Mouse (Mus musculus) bone marrow macrophage, adult 2 months (primary cell): ENCODE data around the gene Fam160a1. TPM values are rescaled to one million over a fixed set of nuclear protein-coding genes. Genes with fewer than 3 reads are reported as not detected.

Experiments used
- H3K27ac ChIP-seq: 2 replicates; pipeline ENCODE4 v1.5.1; 2012; ENCODE audit warnings: low read depth, low read length; ENCODE audit not compliant: insufficient read depth
- H3K4me1 ChIP-seq: 2 replicates; pipeline ENCODE4 v1.6.1; 2012; ENCODE audit warnings: low read length; ENCODE audit not compliant: control insufficient read depth, insufficient read depth
- H3K4me3 ChIP-seq: 2 replicates; pipeline ENCODE4 v1.5.1; 2012; ENCODE audit warnings: mild to moderate bottlenecking, low read length, moderate library complexity; ENCODE audit not compliant: insufficient read depth
- CTCF ChIP-seq: IDR thresholded peaks from 2 replicates; pipeline ENCODE4 v1.5.1; 2012; ENCODE audit warnings: low read depth, mild to moderate bottlenecking, low read length, moderate library complexity
- POLR2A ChIP-seq: IDR thresholded peaks from 2 replicates; pipeline ENCODE4 v1.6.1; 2012; ENCODE audit warnings: mild to moderate bottlenecking, low read depth, low read length, borderline replicate concordance
- polyA plus RNA-seq: library from polyadenylated mRNA; stranded (reverse); fragments of >200 nt; gene quantifications from 2 replicates; pipeline ENCODE4 v1.2.4, GENCODE M21; 2012; ENCODE audit not compliant: missing spikeins, insufficient read depth, insufficient read length

Fam160a1 gene
- polyA plus RNA-seq, 1 experiment: not detected

DNA sequence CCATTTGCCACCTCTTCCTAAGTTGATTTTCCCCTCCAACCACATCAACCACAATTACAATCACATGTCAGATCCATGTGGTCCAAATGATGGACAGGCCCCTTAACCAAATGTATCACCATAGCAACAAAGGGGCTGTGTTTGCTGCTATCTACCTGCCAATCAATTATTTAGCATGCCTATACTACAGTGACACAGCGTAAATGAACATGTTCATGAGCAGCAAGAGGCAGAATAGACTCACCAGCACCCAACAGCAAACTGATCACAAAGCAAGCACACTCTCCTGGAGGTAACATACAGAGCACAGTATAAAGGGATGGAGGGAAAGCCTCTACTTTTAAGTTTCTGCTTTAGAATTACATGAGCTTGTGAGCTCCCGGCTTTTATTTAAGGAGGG is 36.8 kb downstream of the Fam160a1 start:
- TF ChIP-seq CTCF: no peak
- no peak for TF ChIP-seq POLR2A
- Histone ChIP-seq H3K4me3 (no peak overlapping the region), H3K4me1 (no peaks in the 10 kb centered on the region), H3K27ac (no peak overlapping the region)

DNA sequence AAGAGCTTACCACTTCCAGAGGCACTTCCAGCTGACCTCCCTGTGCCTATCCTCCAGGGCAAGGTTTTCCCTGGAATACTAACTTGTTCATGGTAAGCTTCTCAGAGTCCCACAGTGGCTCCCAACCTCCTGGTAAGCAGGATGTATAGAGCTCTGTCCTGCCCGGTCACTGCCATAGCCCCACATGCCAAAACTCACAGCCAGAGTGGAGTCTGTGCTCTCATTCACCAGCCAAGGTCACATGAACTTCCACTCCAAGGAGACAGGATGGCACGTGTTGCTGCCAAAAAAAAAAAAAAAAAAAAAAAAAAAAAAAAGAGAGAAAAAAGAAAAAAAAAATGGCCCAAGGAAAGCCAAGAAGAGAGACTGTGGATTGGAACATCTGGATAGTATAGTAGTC is 39.2 kb downstream of the Fam160a1 start:
- Histone ChIP-seq H3K27ac (no peak overlapping the region), H3K4me1 (no peaks in the 10 kb centered on the region), H3K4me3 (no peak overlapping the region)
- TF ChIP-seq CTCF (no peak), POLR2A (no peak)

- Histone ChIP-seq H3K4me3 (no peak overlapping the region), H3K4me1 (no peaks in the 10 kb centered on the region), H3K27ac (no peak overlapping the region)
- no peak for TF ChIP-seq CTCF
- TF ChIP-seq POLR2A: no peak
Observed at GRCm38 (mm10) chr3:85777356-85777755, 39.7 kb downstream of the Fam160a1 start.

GRCm38 (mm10) chr3:85776707-85777106 is 40.4 kb downstream of the Fam160a1 start:
- no peak for TF ChIP-seq CTCF
- TF ChIP-seq POLR2A: no peak
- no peaks in the 10 kb centered on the region for H3K4me1 ChIP-seq
- no peak overlapping the region for H3K27ac ChIP-seq
- no peak overlapping the region for H3K4me3 ChIP-seq

DNA sequence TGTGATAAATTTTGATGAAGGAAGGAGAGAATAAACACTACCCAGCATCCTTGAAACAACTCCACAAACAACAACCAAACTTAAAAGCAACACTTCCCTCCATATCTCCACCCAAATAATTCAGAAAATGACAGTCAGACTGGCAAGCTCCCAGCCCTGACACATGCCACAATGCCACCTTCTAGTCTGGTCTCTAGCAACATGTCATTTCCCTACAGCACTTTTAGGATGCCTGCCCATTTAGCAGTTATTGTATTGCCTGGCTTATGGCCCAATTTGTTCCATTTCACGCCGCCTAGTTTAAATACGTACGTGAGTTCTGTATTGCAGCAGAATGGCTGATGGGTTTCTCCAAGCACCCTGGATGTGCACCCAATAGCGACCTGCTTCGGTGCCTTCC is 41.0 kb downstream of the Fam160a1 start:
- no peak overlapping the region for H3K27ac ChIP-seq
- H3K4me3 ChIP-seq: no peak overlapping the region
- H3K4me1 ChIP-seq: no peaks in the 10 kb centered on the region
- TF ChIP-seq POLR2A (no peak), CTCF (no peak)

DNA sequence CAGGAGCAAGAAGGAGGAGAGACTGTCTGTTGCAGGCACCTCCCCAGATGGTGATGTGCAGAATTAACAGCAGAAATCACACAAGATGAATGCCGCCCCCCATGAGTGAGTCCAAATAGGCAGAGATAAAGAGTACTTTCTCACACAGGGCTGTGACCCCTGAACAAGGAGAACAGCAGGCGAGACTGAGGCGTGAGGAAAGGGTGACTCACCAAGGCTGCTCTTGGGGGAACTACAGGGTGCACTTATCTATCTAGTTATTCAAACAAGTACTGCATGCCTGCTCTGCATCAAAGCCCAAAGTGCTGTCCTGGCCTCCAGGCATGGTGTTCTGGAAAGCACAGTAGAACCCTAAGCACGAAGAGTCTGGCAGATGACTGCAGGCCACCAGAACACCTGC is 43.2 kb downstream of the Fam160a1 start:
- Histone ChIP-seq H3K27ac (no peak overlapping the region), H3K4me3 (no peak overlapping the region), H3K4me1 (no peaks in the 10 kb centered on the region)
- TF ChIP-seq POLR2A (no peak), CTCF (no peak)

DNA sequence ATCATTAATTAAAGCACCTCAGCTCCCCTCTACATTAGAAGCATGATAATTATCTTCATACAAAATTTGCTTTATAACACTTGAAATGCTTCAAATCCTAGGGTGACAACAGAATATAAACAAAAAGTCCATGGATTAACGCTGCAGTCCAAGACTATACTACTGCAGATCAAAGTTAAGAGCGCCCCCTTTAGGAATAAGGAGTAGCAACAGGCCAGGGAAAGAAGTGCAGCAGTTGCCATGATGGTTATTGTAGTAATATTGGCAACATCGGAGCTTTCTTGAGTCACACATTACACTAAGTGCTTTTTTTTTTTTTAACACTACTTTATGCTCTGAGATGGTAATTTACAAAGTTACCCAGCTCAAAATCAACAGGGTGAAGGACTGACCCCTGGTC is 43.7 kb downstream of the Fam160a1 start:
- no peak for TF ChIP-seq POLR2A
- TF ChIP-seq CTCF: no peak
- Histone ChIP-seq H3K4me1 (no peaks in the 10 kb centered on the region), H3K27ac (no peak overlapping the region), H3K4me3 (no peak overlapping the region)

DNA sequence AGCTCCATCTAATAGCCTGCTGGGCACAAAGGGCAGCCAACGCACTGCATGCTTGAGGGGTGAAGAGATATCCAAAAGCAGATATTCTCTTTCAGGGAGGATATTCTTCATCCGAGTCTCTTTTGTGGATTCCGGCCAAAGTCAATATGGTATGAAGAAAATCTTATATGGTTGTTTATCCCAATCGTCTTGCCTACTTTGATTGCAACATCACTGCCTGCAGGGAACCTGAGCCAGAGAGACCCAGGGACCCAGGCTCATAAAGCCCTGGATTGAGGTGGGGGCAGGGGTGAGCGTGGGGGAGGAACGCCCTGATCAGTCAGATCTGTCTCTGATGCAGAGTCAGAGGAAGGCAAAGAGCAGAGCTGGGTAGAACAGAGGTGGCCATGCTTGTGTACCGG is 52.2 kb downstream of the Fam160a1 start:
- H3K4me1 ChIP-seq: no peaks in the 10 kb centered on the region
- H3K4me3 ChIP-seq: no peak overlapping the region
- H3K27ac ChIP-seq: no peak overlapping the region
- no peak for TF ChIP-seq POLR2A
- TF ChIP-seq CTCF: no peak

GRCm38 (mm10) chr3:85764008-85764834 is 52.9 kb downstream of the Fam160a1 start:
- Histone ChIP-seq H3K4me1 (no peaks in the 10 kb centered on the region), H3K4me3 (no peak overlapping the region), H3K27ac (no peak overlapping the region)
- no peak for TF ChIP-seq POLR2A
- no peak for TF ChIP-seq CTCF

- no peak overlapping the region for H3K27ac ChIP-seq
Observed at GRCm38 (mm10) chr3:85757944-85758343, 59.1 kb downstream of the Fam160a1 start.

GRCm38 (mm10) chr3:85757435-85757834 is 59.7 kb downstream of the Fam160a1 start:
- H3K4me1 ChIP-seq: no peaks in the 10 kb centered on the region
- no peak overlapping the region for H3K27ac ChIP-seq
- H3K4me3 ChIP-seq: no peak overlapping the region
- no peak for TF ChIP-seq CTCF
- no peak for TF ChIP-seq POLR2A

More at GRCm38 (mm10) chr3:85757944-85758343, 59.1 kb downstream of the Fam160a1 start:
- H3K4me3 ChIP-seq: no peak overlapping the region
- TF ChIP-seq POLR2A: no peak
- no peak for TF ChIP-seq CTCF
- no peaks in the 10 kb centered on the region for H3K4me1 ChIP-seq
